Mouse (Mus musculus) brain, embryonic 18.5 days (tissue): ENCODE results near the gene Nfia.

ENCODE experiments used
- DNase-seq: peaks from one replicate; pipeline ENCODE4 v3.0.0-alpha.2; 2012; ENCODE audit warnings: low read depth, low spot score

Gene Nfia

DNA sequence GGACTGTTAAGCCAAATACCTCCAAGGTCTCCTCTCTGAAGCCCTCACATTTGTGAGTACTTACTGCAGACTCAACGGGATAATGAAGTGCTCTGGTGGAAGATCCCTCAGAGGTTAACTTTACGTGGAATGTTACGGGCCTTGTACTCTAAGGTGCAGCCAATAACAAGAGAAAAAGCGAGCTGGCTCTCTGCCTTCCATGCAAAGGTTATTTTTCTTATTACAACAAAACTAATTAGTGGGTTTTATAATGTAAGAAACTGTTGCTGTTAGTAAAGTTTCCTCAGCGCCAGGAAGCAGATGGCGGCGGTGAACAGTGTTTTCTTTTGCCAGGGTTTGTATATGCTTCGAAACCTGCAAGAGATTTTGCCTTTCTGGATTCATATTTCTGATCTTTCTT is 169.1 kb downstream of the Nfia start:
- DNase-seq: no peak

DNA sequence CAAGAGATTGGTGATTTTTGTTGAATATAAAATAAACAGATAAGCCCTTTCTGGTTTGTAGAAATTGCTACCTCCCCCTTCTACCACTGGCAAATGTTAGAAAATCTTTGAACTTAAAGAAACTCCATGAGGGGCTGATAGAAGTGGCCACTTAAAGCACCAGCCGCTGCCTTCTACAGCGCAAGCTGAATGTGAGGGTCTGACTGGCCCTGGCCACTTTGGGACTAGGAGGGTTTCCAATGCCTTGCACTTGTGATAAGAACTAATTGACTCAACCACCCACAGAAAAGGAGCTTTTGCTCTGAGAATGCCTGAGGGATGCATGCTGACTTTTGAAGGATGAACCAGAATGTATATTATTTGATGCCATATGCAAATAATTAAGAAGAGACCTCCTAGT is 171.8 kb downstream of the Nfia start:
- DNase-seq: no peak

DNA sequence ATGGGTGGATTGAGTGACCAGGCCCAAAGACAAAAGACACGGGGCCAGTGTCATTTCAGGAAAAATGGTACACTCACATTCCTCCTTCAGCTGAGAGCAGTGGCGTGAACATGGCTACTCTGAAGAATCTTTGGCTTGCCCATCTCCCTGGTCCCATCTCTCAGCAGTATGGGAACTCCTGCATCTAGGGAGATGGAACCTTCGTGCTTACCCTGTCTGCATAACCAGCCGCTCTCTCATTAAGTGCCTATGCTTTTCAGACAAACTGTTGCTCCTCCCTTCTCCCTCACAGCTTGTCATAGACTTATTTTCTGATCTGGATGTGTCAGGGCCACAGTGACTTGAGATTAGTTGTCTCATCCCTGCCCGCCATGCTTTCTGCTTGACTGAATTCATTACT is 174.9 kb downstream of the Nfia start:
- DNase-seq: no peak

DNA sequence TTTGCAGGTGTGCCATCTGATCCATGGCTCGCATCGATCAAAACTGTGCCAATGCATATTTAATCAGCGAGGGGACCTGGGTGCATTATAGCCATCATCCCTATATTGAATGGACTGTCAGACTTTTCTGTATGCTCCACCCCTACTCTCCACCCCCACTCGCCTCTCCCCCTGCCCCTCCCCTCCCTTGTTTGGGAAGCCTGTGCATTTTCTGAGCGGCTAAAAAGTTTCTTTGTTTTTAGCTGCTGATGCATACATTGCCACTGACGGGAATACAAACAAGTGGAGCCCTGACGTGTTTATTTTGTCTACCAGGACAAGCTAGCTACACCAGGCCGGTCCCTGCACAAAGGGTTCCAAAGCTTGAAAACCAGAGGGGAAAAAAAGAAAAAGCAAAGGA is 175.7 kb downstream of the Nfia start:
- DNase-seq: no peak

DNA sequence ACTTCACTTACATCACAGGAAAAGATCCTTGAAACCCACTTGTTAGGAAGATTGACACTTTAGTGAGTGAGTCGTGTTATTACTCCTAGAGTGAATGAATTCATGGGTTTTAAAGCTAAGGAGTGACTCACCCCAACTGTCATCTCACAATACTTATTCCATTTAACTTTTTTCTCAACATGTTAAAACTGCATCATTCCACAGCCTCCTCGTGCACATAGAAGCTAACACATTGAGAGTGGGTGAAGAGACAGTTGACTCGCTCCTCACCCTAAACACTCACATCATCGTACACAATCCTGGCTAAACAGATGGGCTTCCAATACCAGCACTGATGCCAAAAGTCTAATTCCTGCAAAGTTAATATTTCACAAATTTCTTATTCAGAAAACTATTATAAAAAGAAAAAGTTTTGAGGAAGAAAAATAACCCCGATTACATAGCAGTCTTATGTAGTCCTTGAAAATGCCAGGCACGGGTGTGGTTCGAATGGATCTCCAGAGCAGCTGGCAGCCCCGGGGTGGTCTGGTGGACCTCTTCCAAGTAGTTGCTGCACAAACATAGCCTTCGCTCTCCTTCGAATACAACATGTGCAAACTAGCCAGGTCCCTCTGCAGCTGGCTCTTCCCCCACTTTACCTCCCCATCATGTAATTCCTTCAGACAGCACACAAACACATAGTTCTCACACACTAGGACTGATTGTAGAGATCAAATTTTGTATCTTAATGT is 178.0 kb downstream of the Nfia start:
- no peak for DNase-seq

DNA sequence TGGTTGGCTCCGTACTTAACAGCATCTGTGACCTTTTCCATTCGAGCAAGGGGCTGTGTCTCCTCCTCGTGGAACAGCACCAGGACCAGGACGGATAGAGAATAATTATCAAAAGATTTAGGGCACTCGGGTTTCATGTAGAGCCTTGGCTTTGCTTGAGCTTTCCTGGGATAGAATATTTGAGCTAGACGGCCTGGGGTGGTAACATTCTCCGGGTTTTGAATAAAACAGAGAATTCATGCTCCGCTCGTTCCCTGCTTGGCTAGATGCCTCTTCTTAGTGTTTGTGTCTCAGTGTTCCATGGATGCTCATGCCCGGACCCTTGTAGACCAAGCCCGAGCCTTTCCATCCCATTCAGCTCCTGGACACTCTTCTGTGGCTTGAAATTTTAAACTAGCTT is 181.4 kb downstream of the Nfia start:
- no peak for DNase-seq

DNA sequence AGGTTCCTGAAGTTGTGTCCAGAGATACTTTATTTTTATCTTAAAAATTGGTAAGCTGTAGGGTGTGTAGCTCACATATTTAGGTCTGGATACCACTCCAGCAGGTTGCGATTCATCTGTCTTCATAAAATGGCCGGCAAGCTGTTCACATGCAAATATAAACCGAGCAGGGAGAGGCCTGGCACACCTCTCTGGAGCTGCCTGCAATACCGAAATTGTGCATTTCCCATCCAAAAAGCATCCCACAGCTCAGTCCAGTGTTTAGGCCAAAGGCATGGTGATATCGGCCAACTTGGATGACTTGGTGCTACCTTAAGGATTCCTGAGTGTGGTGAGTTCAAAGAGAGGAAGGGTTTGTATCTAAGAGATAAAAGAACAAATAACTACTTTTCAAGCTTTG is 185.6 kb downstream of the Nfia start:
- no peak for DNase-seq

DNA sequence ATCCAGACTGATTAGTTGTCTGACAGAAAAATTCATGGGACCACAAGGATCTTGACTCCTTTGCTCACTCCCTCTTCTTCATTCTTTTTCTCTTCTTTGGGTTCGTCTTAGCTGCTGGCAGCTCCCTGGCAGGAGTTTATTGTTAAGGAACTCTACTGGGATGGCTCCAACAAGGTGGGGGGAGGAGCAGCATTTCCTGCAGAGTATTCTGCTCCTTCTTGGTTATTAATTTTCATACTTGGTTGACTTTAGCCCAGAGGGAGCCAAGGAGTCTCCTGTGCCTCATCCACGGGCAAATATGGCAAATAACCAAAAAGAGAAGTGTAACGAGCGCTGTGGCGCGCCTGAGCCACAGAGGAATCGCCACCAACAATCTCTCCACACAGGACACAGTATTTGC is 190.3 kb downstream of the Nfia start:
- no peak for DNase-seq

DNA sequence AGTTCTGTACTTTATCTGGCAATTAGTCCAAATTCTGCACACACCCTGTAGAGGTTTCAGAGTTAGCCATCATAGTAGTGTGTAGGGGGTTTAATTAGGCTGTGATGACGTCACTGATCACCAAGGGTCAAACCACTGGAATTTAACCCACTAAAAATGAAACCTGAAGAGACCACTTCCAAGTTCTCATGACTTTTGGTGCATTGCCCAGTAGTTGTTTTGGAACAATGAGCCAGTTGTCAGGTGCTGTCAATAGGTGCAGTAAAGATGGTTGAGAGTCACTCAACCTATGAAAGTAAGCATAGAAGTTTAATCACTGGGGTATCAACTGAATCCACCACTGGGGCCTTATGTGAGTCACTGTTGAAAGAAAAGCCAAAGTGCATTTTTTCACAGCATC is 191.4 kb downstream of the Nfia start:
- DNase-seq: no peak

DNA sequence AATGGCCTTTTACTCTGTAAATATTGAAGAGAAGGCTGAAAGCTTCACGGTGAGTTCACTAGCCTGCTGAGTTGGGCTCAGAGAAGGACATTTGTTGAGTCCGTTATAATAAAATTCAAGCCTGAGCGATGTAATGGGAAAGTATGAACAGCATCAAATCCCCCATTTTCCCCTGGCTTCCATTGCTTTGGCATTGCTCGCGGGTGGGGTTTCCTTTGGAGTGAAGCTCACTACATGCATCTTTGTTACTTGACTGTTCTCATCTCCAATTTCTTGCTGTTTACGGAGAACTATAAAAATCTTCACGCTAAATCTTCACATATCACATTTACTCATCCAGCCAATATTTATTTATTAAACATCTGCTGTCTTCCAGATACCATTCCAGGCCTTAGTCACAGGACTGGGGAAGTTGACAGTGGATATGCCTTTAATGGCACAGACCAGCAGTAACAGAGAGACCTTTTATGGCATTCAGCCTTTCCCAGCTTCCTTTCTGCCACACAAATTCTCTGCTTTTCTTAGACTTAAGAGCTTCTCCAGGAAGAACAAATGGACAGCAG is 196.3 kb downstream of the Nfia start:
- DNase-seq: no peak

DNA sequence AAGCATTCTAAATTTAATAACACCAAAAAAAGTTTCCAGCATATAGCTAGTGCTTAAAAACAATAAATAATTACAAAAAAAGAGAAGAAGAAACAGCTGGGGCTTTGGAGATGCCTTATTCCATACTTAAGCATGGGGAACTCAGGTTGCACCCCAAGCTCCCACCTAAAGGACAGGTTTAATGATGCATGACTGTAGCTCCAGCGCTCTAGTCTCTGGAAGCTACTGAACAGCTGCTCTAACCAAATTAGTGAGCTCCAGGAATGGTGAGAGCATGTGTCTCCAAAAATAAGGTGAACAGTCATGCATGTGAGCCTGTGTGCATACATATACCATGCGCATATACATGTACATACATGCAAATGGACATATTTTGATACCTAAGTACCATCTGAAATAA is 200.5 kb downstream of the Nfia start:
- DNase-seq: no peak

DNA sequence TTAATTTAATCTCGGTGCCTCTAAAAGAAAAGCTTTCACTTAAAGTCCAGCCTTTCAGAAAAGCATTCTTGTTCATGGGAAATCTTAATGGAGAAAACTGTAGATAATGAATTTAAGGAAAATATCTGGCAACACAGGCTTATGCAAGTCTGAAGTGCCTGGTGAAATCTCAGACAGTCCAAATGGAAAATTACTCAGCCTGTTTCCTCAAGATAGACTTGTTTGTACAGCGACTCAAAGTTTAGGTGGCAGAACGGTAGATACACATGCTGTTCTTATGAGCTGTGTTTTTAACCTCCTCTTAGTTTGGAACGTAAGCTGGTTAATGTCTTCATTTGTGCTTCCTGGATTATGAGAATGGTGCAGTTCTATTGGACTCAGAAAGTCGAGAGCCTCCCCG is 201.5 kb downstream of the Nfia start:
- no peak for DNase-seq

DNA sequence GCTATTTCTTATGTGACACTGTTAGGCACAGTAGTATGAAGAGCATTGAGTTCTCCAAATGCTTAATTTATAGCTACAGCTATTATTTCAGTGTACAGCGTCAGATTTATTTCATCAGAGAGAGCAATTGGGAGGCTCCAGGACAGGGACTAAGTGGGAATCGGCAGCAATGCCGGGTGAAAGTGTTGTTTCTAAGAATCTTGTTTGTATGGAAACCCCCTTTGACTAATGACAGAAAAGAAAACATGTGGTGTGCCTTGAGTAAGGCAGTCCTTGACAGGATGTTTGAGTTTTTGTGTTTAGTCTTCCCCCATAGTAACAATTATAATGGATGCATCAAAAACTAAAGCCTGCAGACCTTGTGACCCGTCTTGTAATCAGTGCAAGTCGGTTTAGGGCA is 204.4 kb downstream of the Nfia start:
- no peak for DNase-seq

DNA sequence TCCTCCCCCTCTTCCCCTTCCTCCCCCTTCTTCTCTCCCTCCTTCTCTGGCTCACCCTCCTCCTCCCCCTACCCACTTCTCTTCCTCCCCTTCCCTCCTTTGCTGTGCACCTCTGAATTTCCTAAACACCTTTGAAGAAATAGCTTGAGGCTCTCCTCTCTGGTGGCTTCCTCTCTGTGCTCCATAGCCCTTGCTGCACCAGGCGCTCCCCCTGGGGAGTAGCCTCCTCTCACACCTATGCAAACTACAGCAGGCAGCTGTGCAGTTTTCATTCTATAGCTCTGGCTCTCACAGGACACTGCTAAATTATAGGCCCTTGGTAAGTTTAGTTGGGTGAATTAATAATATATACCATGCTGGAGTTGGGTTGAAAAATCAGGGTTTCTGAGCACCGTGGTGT is 211.8 kb downstream of the Nfia start:
- no peak for DNase-seq

DNA sequence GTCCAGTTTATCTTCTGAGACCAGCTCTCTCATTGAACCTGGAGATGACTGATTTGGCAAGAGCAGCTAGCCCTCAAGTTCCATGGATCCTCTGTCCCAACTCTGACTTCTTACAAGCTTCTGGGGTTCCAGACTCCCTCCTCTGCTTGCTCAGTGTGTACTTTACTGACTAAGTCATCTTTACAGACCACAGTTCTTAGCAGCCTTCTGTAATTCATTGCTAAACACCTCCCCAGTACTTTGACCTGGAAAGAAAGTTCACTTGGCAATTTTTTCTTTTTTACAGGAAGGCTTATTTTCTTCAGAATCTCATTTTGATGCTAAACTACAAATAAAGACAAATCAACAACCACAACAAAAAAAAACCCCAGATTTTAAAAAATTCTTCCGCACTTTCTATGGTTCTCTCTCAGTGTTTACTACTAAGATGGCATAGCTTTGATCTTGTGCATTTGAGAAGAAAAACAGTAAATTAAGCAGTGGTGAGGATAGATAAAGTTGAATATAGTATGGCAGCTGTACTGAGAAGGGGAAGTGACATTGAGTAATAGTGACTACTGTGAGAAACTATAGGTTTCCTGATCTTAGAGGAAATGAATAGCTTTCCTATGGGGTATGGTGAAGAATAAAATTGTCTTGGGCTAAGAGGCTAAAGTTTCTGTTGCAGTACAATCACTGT is 213.7 kb downstream of the Nfia start:
- no peak for DNase-seq

DNA sequence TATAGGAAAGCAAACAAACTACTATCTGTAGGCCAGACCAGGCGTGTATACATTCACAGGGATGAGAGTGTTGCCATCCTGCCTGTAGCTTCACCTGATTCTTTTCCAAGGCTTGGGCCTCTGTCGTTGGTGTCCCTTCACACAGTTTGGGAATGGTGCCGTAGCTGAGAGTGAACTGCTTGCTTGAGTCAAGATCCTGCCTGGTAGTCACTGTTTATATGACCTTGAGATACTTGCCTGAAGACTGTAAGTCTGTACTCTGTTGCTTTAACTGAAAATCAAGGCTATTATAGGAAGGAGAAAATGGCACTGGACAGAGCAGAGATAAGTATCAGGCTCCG is 214.2 kb downstream of the Nfia start:
- DNase-seq: no peak

DNA sequence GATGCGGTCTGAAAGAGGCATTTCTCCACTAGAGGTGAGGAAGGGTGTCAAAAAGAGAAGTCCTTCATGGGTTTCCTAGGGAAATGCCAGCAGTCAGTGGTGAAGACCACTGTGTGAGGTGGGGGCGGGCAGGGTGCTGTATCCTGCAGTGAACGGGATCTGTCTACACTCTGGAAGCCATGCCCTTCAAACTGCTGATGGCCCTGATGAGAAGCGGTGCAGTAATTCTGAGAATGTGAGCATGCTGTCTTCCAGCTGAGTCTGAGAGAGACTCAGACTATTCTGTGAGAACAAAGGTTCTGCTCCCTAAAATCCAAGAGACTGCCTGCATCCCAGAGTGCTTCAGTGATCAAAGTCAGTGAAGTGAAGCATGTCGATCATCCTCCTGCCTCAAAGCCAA is 216.2 kb downstream of the Nfia start:
- no peak for DNase-seq

DNA sequence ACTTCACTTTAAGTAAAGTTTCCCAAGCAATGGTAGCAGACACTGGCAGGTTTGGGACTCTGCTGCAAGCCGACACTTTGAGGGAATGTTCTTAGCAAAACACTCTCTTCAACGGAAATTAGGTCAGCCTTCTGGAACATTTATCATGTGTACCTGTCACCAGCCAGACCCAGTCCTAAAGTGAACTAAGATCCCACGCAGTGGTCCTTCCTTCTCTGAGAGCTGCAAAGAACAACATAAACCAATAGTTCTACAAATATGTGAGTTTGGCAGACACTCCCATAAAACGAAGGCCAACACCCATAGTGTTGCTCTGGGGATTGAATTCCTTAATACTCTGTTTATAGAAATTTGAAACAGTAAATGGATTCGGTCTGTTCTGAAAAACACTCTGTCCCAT is 217.9 kb downstream of the Nfia start:
- no peak for DNase-seq

DNA sequence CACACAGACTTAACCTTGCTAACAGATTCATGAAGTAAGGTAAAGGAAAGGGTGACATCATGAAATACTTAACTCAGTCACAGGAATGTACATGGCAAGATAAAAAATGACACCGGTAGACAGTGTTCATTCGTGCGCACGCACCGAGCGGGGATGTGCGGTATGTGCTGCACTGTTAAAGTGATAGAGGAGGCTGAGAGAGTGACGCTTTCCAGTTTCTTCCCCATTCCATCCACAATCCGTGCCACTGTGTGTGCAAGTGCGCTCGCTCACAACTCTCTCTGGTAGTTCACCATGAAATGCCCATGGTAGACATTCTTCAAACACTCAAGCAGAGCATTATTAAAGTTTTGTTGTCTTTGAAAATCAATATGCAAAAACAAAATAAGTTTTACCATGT is 218.9 kb downstream of the Nfia start:
- no peak for DNase-seq

DNA sequence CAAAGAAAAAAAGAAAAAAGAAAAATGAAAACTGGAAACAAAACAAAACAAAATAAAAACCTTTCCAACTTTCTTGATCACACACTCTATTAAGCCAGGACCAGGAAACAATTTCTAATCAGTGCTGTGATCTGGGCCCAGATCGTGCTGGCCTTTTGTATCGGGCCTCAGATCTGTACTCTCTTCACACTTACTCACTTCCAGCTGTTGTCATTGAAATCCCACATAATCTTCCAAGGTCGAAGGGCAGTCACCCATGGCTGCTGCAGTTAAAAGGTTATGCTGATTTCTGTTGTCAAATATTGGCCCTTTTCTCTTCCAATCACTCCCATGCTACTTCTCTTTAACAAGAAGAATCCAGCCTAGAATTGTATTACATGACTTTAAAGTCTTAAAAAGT is 219.3 kb downstream of the Nfia start:
- DNase-seq: no peak

DNA sequence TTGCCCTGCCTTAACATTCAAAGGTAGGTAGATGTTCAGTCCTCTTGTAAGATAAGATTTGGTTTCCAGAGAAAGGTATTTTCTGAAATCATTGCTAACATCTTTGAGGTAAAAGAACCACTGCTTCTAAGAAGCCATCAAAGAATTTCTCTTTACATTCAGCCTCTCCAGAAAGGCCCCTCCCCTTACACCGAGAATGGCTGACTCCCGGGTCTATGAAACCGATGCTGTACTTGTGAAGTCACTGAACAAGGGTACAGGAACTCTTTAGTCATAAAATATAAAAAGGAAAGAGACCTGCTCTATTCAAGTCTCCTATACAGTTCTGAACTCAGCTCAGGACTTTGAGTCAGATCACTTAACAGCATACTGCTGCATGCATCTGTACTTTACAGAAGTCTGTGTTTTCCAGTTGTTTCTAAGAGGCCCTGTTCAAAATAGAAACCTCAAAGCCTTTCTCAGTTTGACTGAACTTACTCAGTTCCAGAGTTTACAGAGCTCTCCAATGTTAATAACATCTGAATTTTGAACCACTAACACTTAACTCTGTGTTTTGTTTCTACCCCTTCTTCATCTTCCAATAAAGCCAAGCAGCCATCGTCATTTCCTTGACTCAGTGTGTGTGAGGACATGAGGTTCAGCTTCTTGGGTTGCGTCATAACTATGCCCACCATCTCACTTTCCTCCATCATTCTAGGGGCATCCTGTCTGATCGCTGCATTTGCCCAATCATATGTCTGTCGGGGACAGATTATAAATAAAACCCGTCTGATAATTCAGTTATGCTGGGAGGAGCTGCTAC is 223.6 kb downstream of the Nfia start:
- DNase-seq: no peak

DNA sequence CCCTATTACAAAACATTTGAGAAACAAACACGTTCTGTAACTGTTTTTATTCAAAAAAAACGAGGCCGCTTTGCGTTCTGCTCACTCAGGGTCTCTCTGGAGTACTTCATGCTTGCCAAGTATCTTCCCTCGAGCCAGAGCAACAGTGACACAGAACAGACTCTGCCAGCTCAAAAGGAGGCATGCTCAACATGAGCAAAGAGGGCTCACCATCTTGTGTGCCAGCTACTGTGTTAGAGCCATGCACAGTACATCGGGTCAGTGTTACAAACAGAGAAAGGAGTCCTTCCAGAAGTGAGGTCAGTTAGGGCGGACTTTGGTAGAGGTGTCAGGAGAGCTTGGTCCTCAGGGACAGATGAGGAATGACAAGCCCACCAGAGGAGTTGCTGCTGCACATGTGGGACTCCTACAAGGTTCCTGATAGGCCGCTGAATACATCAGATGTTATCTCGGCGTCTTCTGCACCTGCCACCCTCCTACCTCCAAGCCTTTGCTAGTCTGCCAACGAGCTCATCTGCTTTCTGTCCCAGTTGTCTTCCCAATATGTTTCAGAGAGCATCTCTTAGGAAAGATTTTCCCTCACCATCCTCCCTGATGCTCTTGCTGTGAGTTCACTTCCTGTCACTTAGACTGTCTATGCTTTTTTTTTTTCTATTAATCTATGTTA is 224.8 kb downstream of the Nfia start:
- DNase-seq: no peak
